Mouse (Mus musculus): ENCODE measurements at regions not wholly inside any gene's neighbourhood (a gene's known extent, or its start where the extent isn't known, plus 50 kb on each side); places are given as distances from the start of the nearest gene placed in this dataset.
A peak's percentile ranks its signal among the peaks of the same experiment; 100 is the strongest.

GRCm38 (mm10) chr16:78697514-78698209, 121.2 kb upstream of the D16Ertd472e start:
- WGBS = 42% methylated on average over 3 of the region's 3 CpGs
- no peak overlapping the region for H3K4me3 ChIP-seq
- H3K4me1 ChIP-seq = peaks cover 6% of the 10 kb centered on the region
- H3K27ac ChIP-seq (replicated peaks) = no peak overlapping the region
- no peaks in the 10 kb centered on the region for H3K36me3 ChIP-seq
- H3K27me3 ChIP-seq = no peaks in the 10 kb centered on the region
- H3K9ac ChIP-seq (replicated peaks) = no peak overlapping the region
- ATAC-seq (replicated peaks) = peak; percentile 63
- H3K4me2 ChIP-seq (replicated peaks) = no peak overlapping the region
- H3K9me3 ChIP-seq = no peaks in the 10 kb centered on the region

DNA sequence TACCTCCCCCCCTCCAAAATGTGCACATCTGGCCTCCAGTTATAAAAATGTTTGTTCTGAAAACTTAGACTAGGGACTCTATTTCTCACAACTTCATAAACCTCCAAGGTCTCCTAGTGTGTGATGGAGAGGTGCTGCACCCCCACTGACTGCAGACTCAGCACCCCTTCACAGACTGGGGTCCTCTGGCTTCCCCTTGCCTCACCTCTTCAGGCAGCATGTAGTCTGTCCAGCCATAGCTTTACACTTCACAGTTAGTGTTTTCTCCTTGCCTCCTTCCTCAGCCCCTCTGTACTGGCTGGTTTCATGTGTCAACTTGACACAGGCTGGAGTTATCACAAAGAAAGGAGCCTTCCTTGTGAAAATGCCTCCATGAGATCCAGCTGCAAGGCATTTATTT, 111.7 kb upstream of the D16Ertd472e start:
- Histone ChIP-seq H3K36me3 (no peaks in the 10 kb centered on the region), H3K4me2 (replicated peaks) (no peak overlapping the region), H3K9ac (replicated peaks) (no peak overlapping the region), H3K27me3 (no peaks in the 10 kb centered on the region), H3K4me1 (no peaks in the 10 kb centered on the region), H3K27ac (replicated peaks) (no peak overlapping the region), H3K4me3 (no peak overlapping the region), H3K9me3 (no peaks in the 10 kb centered on the region)
- ATAC-seq (replicated peaks) = no peak

DNA sequence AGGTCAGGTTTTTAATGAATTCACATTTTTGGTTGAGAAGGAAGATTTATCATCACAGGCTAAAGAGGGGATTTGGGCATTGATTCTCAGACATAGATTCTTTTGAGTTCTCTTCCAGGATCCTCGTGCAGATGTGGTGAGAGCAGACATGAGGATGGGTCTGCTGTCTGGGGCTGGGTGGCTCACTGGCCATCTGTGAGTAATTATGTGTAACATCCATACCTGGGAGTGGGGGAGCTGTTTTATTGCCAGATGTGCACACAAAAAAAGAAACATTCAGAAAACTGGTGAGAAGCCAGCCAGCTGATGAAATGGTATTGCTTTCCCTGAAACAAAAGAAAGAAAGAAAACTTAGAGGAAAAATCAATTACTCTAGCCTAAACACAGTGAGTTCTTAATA, 108.7 kb upstream of the D16Ertd472e start:
- Histone ChIP-seq H3K36me3 (no peaks in the 10 kb centered on the region), H3K4me2 (replicated peaks) (no peak overlapping the region), H3K4me3 (no peak overlapping the region), H3K4me1 (no peaks in the 10 kb centered on the region), H3K9me3 (no peaks in the 10 kb centered on the region), H3K9ac (replicated peaks) (no peak overlapping the region), H3K27ac (replicated peaks) (no peak overlapping the region), H3K27me3 (no peaks in the 10 kb centered on the region)
- no peak for ATAC-seq (replicated peaks)
- WGBS = 78% methylated on average over 1 of the region's 1 CpGs

DNA sequence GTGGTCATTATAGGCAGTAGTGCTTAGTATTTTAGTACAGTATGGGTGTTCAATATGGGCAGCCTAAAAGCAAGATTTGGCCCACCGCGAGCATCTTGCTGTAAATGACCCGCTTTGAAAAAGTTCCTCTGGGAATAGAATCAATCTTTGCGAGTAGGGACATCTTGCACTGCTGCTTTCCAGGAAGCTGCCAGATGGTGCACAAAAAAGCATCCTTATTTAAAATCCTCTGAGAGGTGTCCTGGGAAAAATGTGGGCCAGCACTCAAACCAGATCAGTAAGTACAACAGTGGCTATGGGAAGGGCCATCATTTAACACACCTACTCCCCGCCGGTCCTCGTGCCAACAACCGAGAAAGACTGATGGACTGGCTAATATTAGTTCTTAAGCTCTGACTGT, 107.5 kb upstream of the D16Ertd472e start:
- ATAC-seq (replicated peaks) = no peak
- Histone ChIP-seq H3K27me3 (no peaks in the 10 kb centered on the region), H3K4me3 (no peak overlapping the region), H3K36me3 (no peaks in the 10 kb centered on the region), H3K9ac (replicated peaks) (no peak overlapping the region), H3K27ac (replicated peaks) (no peak overlapping the region), H3K4me1 (no peaks in the 10 kb centered on the region), H3K9me3 (no peaks in the 10 kb centered on the region), H3K4me2 (replicated peaks) (no peak overlapping the region)
- 90% methylated on average over 8 of the region's 8 CpGs for WGBS

- H3K27ac ChIP-seq (replicated peaks) = no peak overlapping the region
- H3K27me3 ChIP-seq = no peaks in the 10 kb centered on the region
- no peaks in the 10 kb centered on the region for H3K36me3 ChIP-seq
- H3K4me2 ChIP-seq (replicated peaks) = no peak overlapping the region
- ATAC-seq (replicated peaks) = no peak
- no peaks in the 10 kb centered on the region for H3K4me1 ChIP-seq
- H3K4me3 ChIP-seq = no peak overlapping the region
- 81% methylated on average over 7 of the region's 7 CpGs for WGBS
- no peak overlapping the region for H3K9ac ChIP-seq (replicated peaks)
- H3K9me3 ChIP-seq = no peaks in the 10 kb centered on the region
These were observed 84.6 kb upstream of the D16Ertd472e start for GRCm38 (mm10) chr16:78661126-78661525.

DNA sequence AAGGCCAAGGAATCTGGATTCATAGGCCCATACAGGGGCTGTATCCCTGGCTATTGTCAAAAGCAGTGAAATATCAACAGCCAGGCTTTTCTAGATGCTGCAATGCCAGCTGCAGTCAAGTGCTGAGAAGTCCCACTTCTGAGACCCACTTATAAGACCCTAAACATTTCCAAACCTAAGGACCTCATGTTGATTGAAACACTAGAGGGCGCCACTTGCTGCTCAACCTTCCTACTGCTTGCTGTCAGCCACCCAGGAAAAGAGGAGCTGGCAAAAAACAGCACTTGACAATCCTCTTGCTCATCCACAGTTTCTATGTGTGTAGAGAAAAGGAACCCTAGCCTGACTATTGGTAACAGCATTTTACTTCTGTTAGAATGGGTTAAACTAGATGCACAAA, 68.2 kb upstream of the D16Ertd472e start:
- Histone ChIP-seq H3K9ac (replicated peaks) (no peak overlapping the region), H3K36me3 (no peaks in the 10 kb centered on the region), H3K4me3 (no peak overlapping the region), H3K27ac (replicated peaks) (no peak overlapping the region), H3K9me3 (no peaks in the 10 kb centered on the region), H3K4me1 (no peaks in the 10 kb centered on the region), H3K4me2 (replicated peaks) (no peak overlapping the region), H3K27me3 (no peaks in the 10 kb centered on the region)
- ATAC-seq (replicated peaks) = no peak
- 6% methylated on average over 1 of the region's 1 CpGs for WGBS

DNA sequence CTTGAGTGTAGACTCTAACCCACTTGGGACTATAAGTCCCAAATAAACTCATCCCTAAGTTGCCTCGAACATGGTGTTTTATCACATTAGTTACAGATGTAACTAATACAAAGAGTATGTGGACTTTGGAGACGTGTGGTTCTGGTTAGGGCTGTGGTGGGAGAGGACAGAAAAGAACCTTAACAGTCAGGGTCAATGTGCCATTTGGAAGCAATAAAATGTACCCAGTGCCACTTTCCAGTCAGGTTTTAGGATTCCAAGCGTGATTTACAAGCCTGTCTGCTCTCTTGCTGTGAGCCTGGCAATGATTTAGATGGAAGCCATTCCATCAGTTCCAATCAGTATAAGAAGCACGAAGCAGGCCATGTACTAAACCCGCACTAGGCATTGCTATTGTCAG, 65.2 kb upstream of the D16Ertd472e start:
- Histone ChIP-seq H3K4me1 (no peaks in the 10 kb centered on the region), H3K9ac (replicated peaks) (no peak overlapping the region), H3K27ac (replicated peaks) (no peak overlapping the region), H3K4me3 (no peak overlapping the region), H3K27me3 (no peaks in the 10 kb centered on the region), H3K4me2 (replicated peaks) (no peak overlapping the region), H3K9me3 (no peaks in the 10 kb centered on the region), H3K36me3 (no peaks in the 10 kb centered on the region)
- ATAC-seq (replicated peaks) = no peak
- 92% methylated on average over 5 of the region's 5 CpGs for WGBS

- 84% methylated on average over 3 of the region's 3 CpGs for WGBS
- H3K4me2 ChIP-seq (replicated peaks) = no peak overlapping the region
- H3K9me3 ChIP-seq = no peaks in the 10 kb centered on the region
- no peaks in the 10 kb centered on the region for H3K27me3 ChIP-seq
- H3K27ac ChIP-seq (replicated peaks) = no peak overlapping the region
- no peaks in the 10 kb centered on the region for H3K36me3 ChIP-seq
- no peak overlapping the region for H3K4me3 ChIP-seq
- H3K4me1 ChIP-seq = no peaks in the 10 kb centered on the region
- H3K9ac ChIP-seq (replicated peaks) = no peak overlapping the region
- ATAC-seq (replicated peaks) = no peak
These were observed 64.7 kb upstream of the D16Ertd472e start for GRCm38 (mm10) chr16:78641205-78641604.

DNA sequence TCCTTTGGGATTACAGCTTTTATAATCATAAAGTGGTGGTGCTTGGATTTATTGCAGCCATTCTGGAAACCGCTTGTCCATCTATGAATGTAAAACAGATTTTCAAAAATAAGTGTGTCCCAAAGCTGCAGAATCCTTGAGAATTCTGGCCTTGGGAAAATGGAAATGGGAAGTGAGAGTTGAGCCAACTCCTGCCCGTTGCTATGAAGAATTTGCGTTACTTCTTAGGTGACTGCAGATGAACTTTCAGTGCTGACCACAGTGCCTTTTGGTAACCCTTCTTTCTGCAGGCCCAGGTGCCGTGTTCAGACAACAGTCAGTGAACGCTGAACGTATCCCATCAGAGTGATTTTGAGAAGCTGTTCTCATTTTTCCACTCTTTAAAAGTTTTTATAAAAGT, 60.9 kb upstream of the D16Ertd472e start:
- H3K27me3 ChIP-seq = no peaks in the 10 kb centered on the region
- no peak overlapping the region for H3K4me2 ChIP-seq (replicated peaks)
- H3K4me3 ChIP-seq = no peak overlapping the region
- H3K27ac ChIP-seq (replicated peaks) = no peak overlapping the region
- no peaks in the 10 kb centered on the region for H3K4me1 ChIP-seq
- no peak for ATAC-seq (replicated peaks)
- 91% methylated on average over 6 of the region's 6 CpGs for WGBS
- no peak overlapping the region for H3K9ac ChIP-seq (replicated peaks)
- H3K9me3 ChIP-seq = no peaks in the 10 kb centered on the region
- H3K36me3 ChIP-seq = no peaks in the 10 kb centered on the region

DNA sequence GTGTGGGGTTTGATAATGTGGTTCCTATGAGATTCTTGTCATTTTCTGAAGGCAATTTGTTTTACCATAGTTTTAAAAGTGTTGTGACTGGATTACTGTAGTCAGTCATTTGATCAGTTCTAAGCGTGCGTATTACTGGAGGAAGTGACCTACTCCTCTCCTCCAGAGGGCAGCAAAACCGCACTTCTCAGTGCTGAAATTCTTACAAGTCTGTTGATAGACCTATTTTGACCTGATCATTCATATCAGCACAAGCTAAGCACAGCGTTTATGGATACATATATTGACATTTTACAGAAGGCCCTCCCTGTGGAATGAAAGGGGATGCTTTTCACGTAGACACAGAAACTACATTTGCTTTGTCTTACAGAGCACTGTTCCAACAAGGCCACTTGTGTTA, 60.5 kb upstream of the D16Ertd472e start:
- Histone ChIP-seq H3K4me2 (replicated peaks) (no peak overlapping the region), H3K9ac (replicated peaks) (no peak overlapping the region), H3K4me1 (no peaks in the 10 kb centered on the region), H3K9me3 (no peaks in the 10 kb centered on the region), H3K27ac (replicated peaks) (no peak overlapping the region), H3K4me3 (no peak overlapping the region), H3K27me3 (no peaks in the 10 kb centered on the region), H3K36me3 (no peaks in the 10 kb centered on the region)
- 46% methylated on average over 5 of the region's 5 CpGs for WGBS
- 0 out of 2 replicates have a peak, but pooled peaks have one; percentile 49 for ATAC-seq (replicated peaks)

DNA sequence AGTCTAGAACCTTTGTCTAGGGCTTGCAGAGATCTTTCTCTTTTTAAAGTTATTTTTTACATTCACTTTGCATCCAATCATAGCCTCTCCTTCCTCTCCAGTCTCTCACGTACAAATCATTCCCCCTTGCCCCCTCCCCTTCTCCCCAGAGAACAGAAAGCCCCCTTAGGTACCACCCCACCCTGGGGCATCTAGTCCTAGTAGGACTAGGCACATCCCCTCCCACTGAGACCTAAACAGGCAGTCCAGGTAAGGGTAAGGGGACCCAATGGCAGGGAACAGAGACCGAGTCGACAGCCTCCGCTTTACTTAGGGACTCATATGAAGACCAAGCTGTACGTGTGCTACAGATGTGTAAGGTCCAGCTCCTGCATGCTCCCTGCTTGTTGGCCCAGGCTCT, 59.3 kb upstream of the D16Ertd472e start:
- 0 out of 2 replicates have a peak, but pooled peaks have one; percentile 26 for ATAC-seq (replicated peaks)
- Histone ChIP-seq H3K9ac (replicated peaks) (no peak overlapping the region), H3K4me2 (replicated peaks) (no peak overlapping the region), H3K27me3 (no peaks in the 10 kb centered on the region), H3K36me3 (no peaks in the 10 kb centered on the region), H3K27ac (replicated peaks) (no peak overlapping the region), H3K4me1 (no peaks in the 10 kb centered on the region), H3K4me3 (no peak overlapping the region), H3K9me3 (no peaks in the 10 kb centered on the region)
- 90% methylated on average over 5 of the region's 5 CpGs for whole genome bisulfite sequencing

GRCm38 (mm10) chr16:78635257-78635656, 58.7 kb upstream of the D16Ertd472e start:
- no peaks in the 10 kb centered on the region for H3K36me3 ChIP-seq
- no peak overlapping the region for H3K9ac ChIP-seq (replicated peaks)
- WGBS = 24% methylated on average over 8 of the region's 8 CpGs
- H3K27me3 ChIP-seq = no peaks in the 10 kb centered on the region
- ATAC-seq (replicated peaks) = peak; percentile 78
- no peak overlapping the region for H3K4me3 ChIP-seq
- H3K27ac ChIP-seq (replicated peaks) = no peak overlapping the region
- no peaks in the 10 kb centered on the region for H3K9me3 ChIP-seq
- no peak overlapping the region for H3K4me2 ChIP-seq (replicated peaks)
- no peaks in the 10 kb centered on the region for H3K4me1 ChIP-seq

DNA sequence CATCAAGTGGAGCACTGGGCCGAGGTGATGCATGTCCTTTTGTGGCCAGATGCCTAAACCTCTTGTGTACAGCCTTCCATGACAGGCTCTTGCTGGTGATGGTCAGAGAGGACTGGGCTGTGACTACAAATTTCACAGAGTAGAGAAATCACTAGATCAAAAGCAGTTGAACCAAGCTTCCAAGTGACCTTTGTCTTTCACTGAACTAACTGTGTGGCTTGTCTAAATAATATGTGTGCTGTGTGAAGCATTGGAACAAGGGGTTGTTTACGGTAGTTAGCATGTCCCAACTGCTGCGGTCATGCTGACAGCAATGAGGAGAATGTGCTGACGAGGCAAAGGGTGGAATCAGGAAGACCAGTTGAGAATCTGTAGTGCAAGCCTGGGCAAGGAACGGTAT, 55.3 kb upstream of the D16Ertd472e start:
- no peak overlapping the region for H3K9ac ChIP-seq (replicated peaks)
- H3K36me3 ChIP-seq = no peaks in the 10 kb centered on the region
- H3K27me3 ChIP-seq = no peaks in the 10 kb centered on the region
- ATAC-seq (replicated peaks) = no peak
- no peak overlapping the region for H3K27ac ChIP-seq (replicated peaks)
- H3K4me1 ChIP-seq = no peaks in the 10 kb centered on the region
- H3K4me3 ChIP-seq = no peak overlapping the region
- 82% methylated on average over 5 of the region's 5 CpGs for WGBS
- H3K4me2 ChIP-seq (replicated peaks) = no peak overlapping the region
- H3K9me3 ChIP-seq = no peaks in the 10 kb centered on the region
